Mouse (Mus musculus): ENCODE measurements around the gene Atg16l2.

DNA sequence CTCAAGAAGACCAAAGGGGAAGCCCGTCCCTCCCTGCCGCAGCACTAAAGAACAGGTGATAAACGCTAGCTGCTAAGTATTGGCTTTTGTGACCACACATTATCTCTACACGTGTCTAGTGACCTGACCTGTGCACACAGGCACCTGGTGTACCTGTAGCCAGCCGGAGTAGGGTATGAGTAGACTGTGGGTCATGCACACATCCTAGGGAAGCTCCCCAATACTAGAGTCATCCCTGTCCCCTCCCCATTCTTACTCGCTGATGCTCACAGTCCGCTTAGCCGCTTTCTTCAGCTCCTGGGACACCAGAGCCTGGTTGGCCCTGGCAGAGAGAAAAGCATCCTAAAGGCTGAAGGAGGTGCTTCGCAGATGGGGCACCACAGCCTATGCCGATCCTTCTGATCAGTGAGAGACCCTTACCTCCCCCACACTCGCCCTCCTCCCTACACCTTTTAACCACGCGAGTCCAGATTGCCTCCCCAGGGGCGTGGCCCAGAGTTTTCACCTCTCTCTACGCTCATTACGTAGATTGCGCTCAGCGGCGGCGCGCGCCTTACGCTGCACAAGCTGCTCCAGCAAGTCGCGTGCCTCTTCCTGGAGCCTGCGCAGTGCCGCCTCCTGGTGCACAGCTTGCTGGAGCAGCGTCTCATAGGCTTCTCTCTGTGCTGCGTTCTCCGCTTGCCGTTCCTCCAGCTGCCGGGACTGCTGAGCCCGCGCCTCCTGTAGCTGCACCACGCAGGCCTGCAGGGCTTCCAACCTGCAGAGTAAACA lies 5.6 kb downstream of the Atg16l2 start:
- TF ChIP-seq POLR2A (IDR thresholded peaks at IDR 0.05; ENCODE audit: borderline replicate concordance, low read depth, low read length) (no peak), CTCF (IDR thresholded peaks at IDR 0.05; ENCODE audit: low read depth, low read length) (no peak)

Data from bone marrow macrophage, adult 2 months (primary cell).